Mouse (Mus musculus): ENCODE results near the gene Il18r1.

- TF ChIP-seq ZC3H11A (IDR thresholded peaks at IDR 0.05; ENCODE audit: borderline replicate concordance, low read depth, low read length): no peak
- TF ChIP-seq ZNF384 (IDR thresholded peaks at IDR 0.05; ENCODE audit: low read depth, low read length): no peak
- TF ChIP-seq CHD2 (IDR thresholded peaks at IDR 0.05; ENCODE audit: low read depth, low read length): no peak
Observed at GRCm38 (mm10) chr1:40494594-40494993, 29.2 kb downstream of the Il18r1 start.

Measured in ES-E14 (cell line).